Mouse (Mus musculus) megakaryocyte, embryonic 14.5 days (primary cell): ENCODE measurements at regions not wholly inside any gene's neighbourhood (a gene's known extent, or its start where the extent isn't known, plus 50 kb on each side); places are given as distances from the start of the nearest gene placed in this dataset.

Experiments used
- FLI1 ChIP-seq: IDR thresholded peaks from 2 replicates; pipeline ENCODE4 v1.6.1; 2012; ENCODE audit warnings: low read length, inconsistent platforms, mixed read lengths
- GATA1 ChIP-seq: IDR thresholded peaks from 3 replicates; pipeline ENCODE4 v1.6.1; 2012; ENCODE audit warnings: mixed read lengths, low read length, inconsistent platforms, borderline replicate concordance

DNA sequence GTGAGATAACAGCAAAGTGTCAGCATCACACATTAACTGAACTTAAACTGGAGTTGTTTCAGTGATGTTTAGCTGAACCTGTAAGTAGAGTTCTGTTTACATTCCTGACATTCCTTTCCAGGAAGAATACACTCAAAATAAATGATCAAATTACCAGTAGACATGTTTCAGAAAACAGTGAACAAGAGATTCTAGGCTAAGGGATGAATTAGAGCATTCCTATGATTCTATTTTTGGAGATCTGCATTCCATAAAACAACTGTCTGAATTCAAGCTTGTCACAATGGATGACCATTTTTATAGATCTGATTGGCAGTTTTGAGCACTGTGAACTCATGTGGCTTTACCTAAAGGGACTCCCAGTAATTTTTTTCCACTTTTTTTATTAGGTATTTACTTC is 125.0 kb upstream of the Gm765 start:
- TF ChIP-seq GATA1 = no peak
- TF ChIP-seq FLI1 = no peak
